Mouse (Mus musculus) liver, adult 2 months (tissue): ENCODE data around the gene Elovl7.

Experiments
- CTCF ChIP-seq: fragments of 200-500 bp; IDR thresholded peaks from 2 replicates; pipeline ENCODE4 v1.5.1; 2011; ENCODE audit warnings: low read depth, low read length, control low read depth
- POLR2A ChIP-seq: fragments of 200-500 bp; IDR thresholded peaks from 2 replicates; pipeline ENCODE4 v1.6.1; 2011; ENCODE audit warnings: low read length, control low read depth; ENCODE audit not compliant: insufficient read depth; ENCODE audit errors: extremely low read depth

DNA sequence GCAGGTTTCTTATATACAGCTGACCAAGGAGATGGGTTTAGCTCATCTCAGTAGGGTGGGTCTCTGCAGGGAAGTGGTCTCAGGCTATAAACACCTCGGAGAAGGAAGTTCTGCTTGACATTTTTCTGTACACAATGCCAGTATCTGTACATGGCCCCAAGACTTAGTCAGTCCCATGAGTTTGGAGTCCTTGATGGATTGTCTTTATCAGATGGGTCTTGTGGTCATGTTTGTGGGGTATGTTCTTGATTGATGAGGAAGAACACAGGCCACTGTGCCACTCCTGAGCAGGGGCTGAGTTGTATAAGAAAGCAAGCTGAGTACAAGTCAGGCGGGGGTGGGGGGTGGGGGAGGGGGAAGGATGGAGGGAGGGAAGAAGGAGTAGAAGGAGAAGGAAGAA, 90.5 kb downstream of the Elovl7 start:
- TF ChIP-seq POLR2A (no peak), CTCF (no peak)
